Mouse (Mus musculus) thymus, postnatal 10 days (tissue): ENCODE results near the gene Ppm1m.

ENCODE experiments used
- DNase-seq, 2 experiments: peaks; one replicate each; pipeline ENCODE4 v3.0.0; 2021; ENCODE audit warnings: low spot score in 2 of 2

The Ppm1m gene

DNA sequence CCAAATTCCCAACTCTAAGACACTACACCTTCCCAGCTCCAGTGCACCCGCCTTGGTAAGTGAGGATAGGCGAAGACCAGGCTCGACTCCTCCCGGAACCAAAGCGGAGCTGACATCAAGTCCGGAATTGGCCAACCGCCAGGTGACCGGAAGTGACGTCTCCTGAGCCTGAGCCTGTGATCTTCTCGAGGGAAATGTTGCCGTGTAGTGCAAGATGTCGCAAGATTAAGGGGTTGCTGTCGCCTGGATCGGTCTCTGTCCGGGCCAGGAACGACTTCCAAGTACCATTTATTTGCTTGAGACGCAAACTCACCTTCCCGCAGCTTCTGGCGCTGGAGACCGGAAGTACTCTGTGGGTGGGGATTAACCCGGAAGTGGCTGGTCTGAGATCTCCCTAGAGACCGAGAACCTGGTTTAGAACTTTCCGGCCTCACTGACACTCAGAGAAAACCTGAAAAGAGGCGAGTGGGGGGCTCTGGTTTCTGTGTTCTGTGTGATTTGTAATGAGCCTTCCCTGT lies 39.7 kb downstream of the Ppm1m start:
- DNase-seq = peak; percentile 59 to 68

DNA sequence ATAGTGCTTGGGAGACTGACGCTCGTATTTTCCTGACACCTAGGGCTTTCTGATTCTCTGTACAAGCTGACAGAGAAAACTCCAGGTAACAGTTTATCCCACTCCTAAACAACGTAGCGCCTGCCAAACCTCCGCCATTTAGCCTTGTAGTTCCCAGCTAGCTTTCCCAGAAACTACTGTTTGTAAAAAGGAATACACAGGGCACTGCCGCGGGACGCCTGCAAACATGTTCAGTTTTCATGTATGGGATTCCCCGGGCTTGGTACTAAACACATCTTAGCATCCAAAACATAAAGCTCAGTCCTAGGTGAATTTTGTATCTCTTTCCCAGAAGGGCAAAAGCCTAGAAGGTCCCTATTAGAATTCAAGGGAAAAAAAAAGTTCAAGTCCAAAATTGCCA lies 40.3 kb downstream of the Ppm1m start:
- no peak for DNase-seq

GRCm38 (mm10) chr9:106158037-106158491 lies 41.5 kb downstream of the Ppm1m start, which contains the start of gene Glyctk:
Gene Glyctk (minus strand): TSS chr9:106158138.
- no peak for DNase-seq

- no peak for DNase-seq
These were observed 42.0 kb downstream of the Ppm1m start for GRCm38 (mm10) chr9:106157623-106157925.

DNA sequence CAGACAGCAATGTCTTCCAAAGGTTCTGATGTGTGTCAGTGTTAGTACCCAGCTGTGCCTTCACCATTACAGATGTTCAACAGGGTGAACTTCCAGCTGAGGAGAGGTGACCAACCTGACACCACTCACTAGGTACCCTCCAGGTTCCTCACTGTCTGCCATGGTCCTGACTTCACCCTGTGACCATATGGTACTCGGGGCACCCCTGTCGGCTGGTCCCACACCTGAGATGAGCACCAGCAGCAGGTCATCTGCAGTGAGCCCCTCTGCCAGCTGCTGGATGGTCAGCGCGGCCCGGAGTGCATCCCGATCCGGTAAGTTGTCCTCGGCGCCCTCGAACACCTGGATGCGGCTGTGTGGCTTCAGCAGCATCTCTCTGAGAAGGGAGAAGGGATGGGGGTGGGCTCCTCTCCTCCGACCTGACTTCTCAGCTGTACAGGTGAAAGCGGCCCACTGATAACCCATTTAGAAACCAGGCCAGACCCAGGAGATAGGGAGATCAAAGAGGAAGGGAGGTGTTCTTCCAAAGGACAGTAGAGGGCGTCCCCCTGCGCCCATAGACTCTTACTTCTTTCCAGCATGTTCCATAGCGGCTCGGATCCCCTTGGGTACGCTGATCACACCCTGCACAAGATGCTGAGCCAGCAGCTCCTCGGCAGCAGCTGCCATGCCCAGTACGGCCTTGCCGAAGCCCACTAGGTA lies 42.5 kb downstream of the Ppm1m start:
- DNase-seq = no peak

- DNase-seq = peak; percentile 20 to 56
These were observed 43.1 kb downstream of the Ppm1m start for GRCm38 (mm10) chr9:106156419-106156818.

GRCm38 (mm10) chr9:106154106-106154505 lies 45.4 kb downstream of the Ppm1m start:
- DNase-seq = no peak

- DNase-seq = no peak
These were observed 50.2 kb downstream of the Ppm1m start for GRCm38 (mm10) chr9:106149399-106149754.

GRCm38 (mm10) chr9:106148541-106149398 lies 50.8 kb downstream of the Ppm1m start:
- no peak for DNase-seq

DNA sequence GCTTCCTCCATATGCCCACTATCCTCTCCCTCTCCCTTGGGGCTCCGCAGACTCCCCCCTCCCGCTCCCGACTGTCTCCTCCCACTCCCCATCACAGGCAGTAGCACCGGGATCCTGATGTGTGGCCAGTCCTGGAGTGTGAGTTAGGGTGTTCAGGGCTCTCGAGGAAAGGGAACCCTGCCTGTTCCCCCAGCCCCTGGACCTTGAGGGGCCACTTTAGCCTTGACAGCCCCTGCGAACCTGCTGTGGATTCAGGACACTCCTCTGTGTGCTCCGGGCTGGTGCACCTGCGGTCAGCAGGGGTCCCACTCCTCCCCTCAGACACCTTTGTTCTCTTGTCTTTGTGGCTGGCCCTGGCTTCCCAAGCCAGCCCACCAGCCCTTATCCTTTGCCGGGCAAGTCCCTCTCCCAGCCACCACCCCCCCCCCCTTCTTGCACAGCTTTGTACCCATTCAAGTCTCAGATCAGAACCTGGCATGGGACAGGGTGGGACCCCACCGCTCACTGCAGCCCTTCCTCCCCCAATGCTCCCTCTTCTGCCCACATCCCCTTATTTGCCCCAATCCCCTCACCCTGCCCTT lies 51.6 kb downstream of the Ppm1m start:
- DNase-seq = no peak

DNA sequence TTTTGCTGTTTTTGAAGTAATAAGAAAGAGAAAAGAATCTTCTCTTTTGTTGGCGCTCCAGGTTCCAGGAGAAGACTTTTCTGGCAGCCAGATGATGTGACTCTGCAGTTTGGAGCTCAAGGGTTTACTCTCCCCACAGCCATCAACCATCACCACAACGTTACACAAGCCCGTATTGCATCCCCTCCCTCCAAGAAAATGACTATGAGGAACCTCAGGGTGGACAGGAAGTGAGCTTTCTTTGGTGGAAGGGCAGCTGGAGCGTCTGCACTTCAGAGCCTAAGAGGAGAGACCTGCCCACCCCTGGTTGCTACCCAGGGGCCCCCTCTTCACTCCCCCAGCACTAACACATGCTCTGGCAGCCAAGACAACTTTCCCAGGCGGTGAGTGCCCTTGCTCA lies 52.3 kb downstream of the Ppm1m start:
- DNase-seq = no peak

GRCm38 (mm10) chr9:106145582-106145981 lies 54.0 kb downstream of the Ppm1m start:
- no peak for DNase-seq
